ENCODE assay signal across 8 mouse cellular contexts in genomic region chr7:90443101-90444091, GRCm38 (mm10). TPM values are rescaled to one million over a fixed set of nuclear protein-coding genes. Genes with fewer than 3 reads are reported as not detected.
A peak's percentile ranks its signal among the peaks of the same experiment; 100 is the strongest.
DNase-seq lines count a peak whose midpoint lies in the region; TF ChIP-seq lines count a peak whose summit lies in the region.

No protein-coding gene starts in this region.

- H3K27me3 ChIP-seq in cerebellum, adult 2 months (ENCODE audit: control insufficient read depth, insufficient read depth, low read length), result no peaks in the 10 kb centered on the region
- no peaks in the 10 kb centered on the region for H3K27me3 ChIP-seq in hindbrain, embryonic 10.5 days (ENCODE audit: insufficient read depth, poor library complexity, severe bottlenecking)

- no peak for TF ChIP-seq CTCF in cerebellum, adult 2 months (IDR thresholded peaks at IDR 0.05; ENCODE audit: borderline replicate concordance, insufficient read depth, low read depth, low read length)

- no peak for TF ChIP-seq POLR2A in cerebellum, adult 2 months (IDR thresholded peaks at IDR 0.05; ENCODE audit: borderline replicate concordance, insufficient read depth, low read length)

- no peaks in the 10 kb centered on the region for H3K4me1 ChIP-seq in cerebellum, adult 2 months (ENCODE audit: control insufficient read depth, insufficient read depth, low read length)
- peaks cover 13% of the 10 kb centered on the region for H3K4me1 ChIP-seq in hindbrain, embryonic 10.5 days (replicated peaks)

- peak overlapping the region; percentile 60 for H3K4me3 ChIP-seq in cerebellum, adult 2 months (replicated peaks; ENCODE audit: insufficient read depth, low read depth, low read length)
- H3K4me3 ChIP-seq in hindbrain, embryonic 10.5 days, result peak overlapping the region; percentile 98

- peak overlapping the region; percentile 82 for H3K27ac ChIP-seq in cerebellum, adult 2 months (ENCODE audit: insufficient read depth, low read length)
- peak overlapping the region; percentile 100 for H3K27ac ChIP-seq in hindbrain, embryonic 10.5 days

- under 1% methylated on average over 123 of the region's 123 CpGs for WGBS in cerebellum, adult 2 months
- under 1% methylated on average over 123 of the region's 123 CpGs for WGBS in hindbrain, embryonic 10.5 days

- DNase-seq in MN1 (ENCODE audit: low spot score), result peak; percentile 72
- DNase-seq in cerebellum, adult 2 months, result peak; percentile 80 to 82
- peak; percentile 36 for DNase-seq in forelimb bud, embryonic 11.5 days (ENCODE audit: low read depth, low spot score)
- DNase-seq in hindbrain, embryonic 10.5 days (ENCODE audit: low spot score), result peak; percentile 76
- DNase-seq in layer of hippocampus, postnatal 14 days (ENCODE audit: low spot score in 2 of 2), result peak; percentile 61 to 71
- peak; percentile 69 for DNase-seq in lung, postnatal 25 days (ENCODE audit: low spot score)
- DNase-seq in ovary, postnatal 36 days (ENCODE audit: low spot score), result peak; percentile 77
- DNase-seq in thymus, postnatal 14 days, result peak; percentile 77

- H3K36me3 ChIP-seq in hindbrain, embryonic 10.5 days, result peaks cover 17% of the 10 kb centered on the region

- H3K9me3 ChIP-seq in hindbrain, embryonic 10.5 days, result no peaks in the 10 kb centered on the region

RNA-seq across cellular contexts. Expression of gene Crebzf, which starts 0.9 kb away (rescaled TPM):
- polyA plus RNA-seq in cerebellum, adult 2 months (2012; rRNA removed), result 135 and 143 TPM in 2 replicates
- polyA plus RNA-seq in hindbrain, embryonic 10.5 days (2016; fragmentation: Nextera tagmentation; extraction: Ambion mirVana), result 23.6 and 28.7 TPM in 2 replicates
- 10 to 100 TPM; 70.6 to 83.1 TPM for total RNA-seq in layer of hippocampus, postnatal 14 days (2021)

RNA-seq across cellular contexts. Expression of gene Tmem126a, which starts 13.6 kb away (rescaled TPM):
- 43.6 and 43.8 TPM in 2 replicates for polyA plus RNA-seq in cerebellum, adult 2 months (2012; rRNA removed)
- polyA plus RNA-seq in hindbrain, embryonic 10.5 days (2016; fragmentation: Nextera tagmentation; extraction: Ambion mirVana), result 127 and 132 TPM in 2 replicates
- 10 to 100 TPM; 42.4 to 44.7 TPM for total RNA-seq in layer of hippocampus, postnatal 14 days (2021)

RNA-seq across cellular contexts. Expression of gene Ccdc89, which starts 17.0 kb away (rescaled TPM):
- 1.3 TPM in 2 replicates for polyA plus RNA-seq in cerebellum, adult 2 months (2012; rRNA removed)
- polyA plus RNA-seq in hindbrain, embryonic 10.5 days (2016; fragmentation: Nextera tagmentation; extraction: Ambion mirVana), result 2.3 and 2.6 TPM in 2 replicates
- total RNA-seq in layer of hippocampus, postnatal 14 days (2021), result under 1 TPM; 0.83 to 0.97 TPM

RNA-seq across cellular contexts. Expression of gene Tmem126b, which starts 32.4 kb away (rescaled TPM):
- polyA plus RNA-seq in cerebellum, adult 2 months (2012; rRNA removed), result 29.0 and 33.5 TPM in 2 replicates
- polyA plus RNA-seq in hindbrain, embryonic 10.5 days (2016; fragmentation: Nextera tagmentation; extraction: Ambion mirVana), result 38.3 and 39.0 TPM in 2 replicates
- total RNA-seq in layer of hippocampus, postnatal 14 days (2021), result 10 to 100 TPM; 22.2 to 25.7 TPM

RNA-seq across cellular contexts. Expression of gene Dlg2, which starts 33.1 kb away (rescaled TPM):
- 89.8 and 105 TPM in 2 replicates for polyA plus RNA-seq in cerebellum, adult 2 months (2012; rRNA removed)
- 1.00 and 2.2 TPM in 2 replicates for polyA plus RNA-seq in hindbrain, embryonic 10.5 days (2016; fragmentation: Nextera tagmentation; extraction: Ambion mirVana)
- total RNA-seq in layer of hippocampus, postnatal 14 days (2021), result 100 to 1,000 TPM; 273 to 318 TPM

Comparison
In these comparisons a context has a peak if more than half of its experiments do, and no peak if none do; other contexts are left out.
1. Peak in every context shown above with its lines: DNase-seq, H3K4me3 ChIP-seq and H3K27ac ChIP-seq.